Mouse (Mus musculus): ENCODE data around the gene Nrxn1.

DNA sequence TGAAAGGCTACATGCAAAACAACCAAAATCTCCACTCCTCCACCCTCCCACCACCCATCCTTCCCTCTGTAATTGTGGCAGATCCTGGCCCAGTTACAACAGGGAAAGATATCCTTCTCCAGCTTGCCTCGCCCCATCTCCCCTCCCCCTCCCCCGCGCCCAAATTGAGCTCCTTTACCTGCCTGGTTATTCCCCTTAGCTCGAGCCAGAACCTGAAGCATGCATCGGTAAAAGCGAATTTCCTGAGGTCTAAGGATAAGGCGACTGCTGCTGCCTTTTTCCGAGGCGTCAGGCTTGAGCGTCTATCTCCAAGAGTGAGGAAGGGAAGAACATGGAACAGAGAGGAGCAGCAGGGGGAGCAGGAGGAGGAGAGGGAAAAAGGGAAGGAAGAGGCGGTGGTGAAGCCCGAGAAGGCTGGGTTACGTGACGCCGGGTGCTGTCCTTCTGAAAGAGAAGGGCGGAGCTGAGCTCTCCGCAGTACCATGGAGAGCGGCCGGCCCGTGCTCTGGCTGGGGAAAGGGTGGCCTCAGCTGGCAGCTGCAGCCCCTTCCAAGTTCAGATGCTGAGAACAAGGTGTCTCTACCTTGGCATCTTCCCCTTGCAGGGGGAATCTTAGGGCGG, 340 bp downstream of the Nrxn1 start:
- TF ChIP-seq GATA1 (IDR thresholded peaks at IDR 0.05; ENCODE audit: borderline replicate concordance, low read length), result no peak
- no peak for TF ChIP-seq CTCF (IDR thresholded peaks at IDR 0.05; ENCODE audit: low read depth, low read length)
- TF ChIP-seq POLR2AphosphoS5 (IDR thresholded peaks at IDR 0.05; ENCODE audit: insufficient replicate concordance, low read depth, low read length), result no peak
- no peak for TF ChIP-seq TAL1 (conservative IDR thresholded peaks at IDR 0.05; ENCODE audit: low read depth, low read length)

Measured in G1E (cell line).